Mouse (Mus musculus) lung, adult 2 months (tissue): ENCODE measurements around the gene Prl2c3.
"Not testable (repeated sequence)": the region's sequence is repeated elsewhere in the genome, so short reads cannot be mapped to it uniquely, and the experiment has no call there.

Source experiments
- CTCF ChIP-seq: fragments of 200-500 bp; IDR thresholded peaks from 2 replicates; pipeline ENCODE4 v1.5.1; 2011; ENCODE audit warnings: mild to moderate bottlenecking, low read length, control low read depth; ENCODE audit not compliant: insufficient read depth
- POLR2A ChIP-seq: fragments of 200-500 bp; IDR thresholded peaks from 2 replicates; pipeline ENCODE4 v1.6.1; 2011; ENCODE audit warnings: low read depth, mild to moderate bottlenecking, control low read depth, low read length, borderline replicate concordance; ENCODE audit errors: extremely low read depth

DNA sequence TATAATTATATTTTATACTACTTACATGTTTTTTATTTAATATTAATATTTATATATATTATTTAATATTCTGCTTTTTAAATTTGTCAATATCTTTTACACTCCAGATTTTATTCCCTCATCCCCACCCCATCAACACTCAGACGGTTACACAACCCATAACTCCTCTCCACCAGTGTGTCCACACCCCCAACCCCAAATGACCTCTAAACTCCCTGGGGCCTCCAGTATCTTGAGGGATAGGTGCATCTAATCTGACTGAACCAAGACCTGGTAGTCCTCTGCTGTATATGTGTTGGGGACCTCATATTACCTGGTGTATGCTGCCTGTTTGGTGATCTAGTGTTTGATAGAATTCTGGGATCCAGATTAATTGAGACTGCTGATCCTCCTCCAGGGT, 44.8 kb upstream of the Prl2c3 start:
- not testable (repeated sequence) for TF ChIP-seq POLR2A, CTCF
